Mouse (Mus musculus) brain, embryonic 14.5 days (tissue): ENCODE data around the gene Hoxb8.

Source experiments
- CTCF ChIP-seq: fragments of 200-500 bp; IDR thresholded peaks from 2 replicates; pipeline ENCODE4 v1.5.1; 2012; ENCODE audit warnings: inconsistent platforms, mild to moderate bottlenecking, moderate library complexity, borderline replicate concordance; ENCODE audit not compliant: insufficient read depth, insufficient read length; ENCODE audit errors: extremely low read depth
- POLR2A ChIP-seq: fragments of 200-500 bp; IDR thresholded peaks from 2 replicates; pipeline ENCODE4 v1.6.1; 2012; ENCODE audit warnings: mild to moderate bottlenecking, inconsistent platforms, borderline replicate concordance; ENCODE audit not compliant: poor library complexity, insufficient read depth, insufficient read length, severe bottlenecking; ENCODE audit errors: extremely low read depth

GRCm38 (mm10) chr11:96323154-96323553, 41.4 kb downstream of the Hoxb8 start, which contains the start of gene Hoxb3:
- no peak for TF ChIP-seq CTCF
- TF ChIP-seq POLR2A: no peak
